In genomic region chrX:106871426-106871825, GRCm38 (mm10) we compare ENCODE assay signal across 18 mouse cellular contexts. TPM values are rescaled to one million over a fixed set of nuclear protein-coding genes. Genes with fewer than 3 reads are reported as not detected.
DNase-seq lines count a peak whose midpoint lies in the region; ATAC-seq lines count a peak whose summit lies in the region.
"Had no signal": no experiment of that assay in that cellular context is flagged by ENCODE, and none has a peak within 500 bp of the region (broad histone marks: within the 10 kb centered on the region; RNA-seq: fewer than 3 reads in every experiment).

No protein-coding gene starts in this region.

- H3K9ac ChIP-seq in hindbrain, embryonic 16.5 days (ENCODE audit: low read depth, low read length), result no peak overlapping the region
- H3K9ac ChIP-seq in neural tube, embryonic 14.5 days (replicated peaks; ENCODE audit: low read depth, low read length), result no peak overlapping the region
- H3K9ac ChIP-seq in neural tube, embryonic 15.5 days (replicated peaks), result no peak overlapping the region
- no peak overlapping the region for H3K9ac ChIP-seq in forebrain, embryonic 15.5 days (replicated peaks)
- H3K9ac ChIP-seq: midbrain, embryonic 15.5 days; neural tube, embryonic 12.5 days had no signal

- DNase-seq in hindbrain, embryonic 10.5 days (ENCODE audit: low spot score), result no peak
- no peak for DNase-seq in cerebellum, adult 11-12 months
- DNase-seq: cerebellum, adult 18-20 months; heart, adult 2 months; kidney, postnatal 4 days; thymus, adult 18-20 months had no signal

- ATAC-seq in hindbrain, embryonic 16.5 days, result peak; percentile 58
- ATAC-seq in neural tube, embryonic 14.5 days (ENCODE audit: low read depth), result peak; percentile 49; the same call in 1 of the 2 replicates
- no peak for ATAC-seq in neural tube, embryonic 15.5 days (ENCODE audit: low FRiP score)
- peak; percentile 75 for ATAC-seq in forebrain, embryonic 15.5 days (replicated peaks)
- no peak for ATAC-seq in megakaryocyte-erythroid progenitor cell, adult 5-6 weeks (replicated peaks; ENCODE audit: low FRiP score, low TSS enrichment, poor library complexity, severe bottlenecking)
- ATAC-seq: intestine, embryonic 16.5 days; lung, postnatal 0 days; midbrain, embryonic 15.5 days had no signal

- no peaks in the 10 kb centered on the region for H3K27me3 ChIP-seq in hindbrain, embryonic 16.5 days (replicated peaks; ENCODE audit: control insufficient read depth, insufficient read depth, low read length)
- 0 out of 2 replicates have a peak, but pooled peaks cover 5% of the 10 kb centered on the region for H3K27me3 ChIP-seq in hindbrain, embryonic 10.5 days (ENCODE audit: insufficient read depth, poor library complexity, severe bottlenecking)
- no peaks in the 10 kb centered on the region for H3K27me3 ChIP-seq in neural tube, embryonic 14.5 days (ENCODE audit: control insufficient read depth, insufficient read depth, low read length)
- no peaks in the 10 kb centered on the region for H3K27me3 ChIP-seq in neural tube, embryonic 15.5 days (replicated peaks)
- 0 out of 2 replicates have a peak, but pooled peaks cover 4% of the 10 kb centered on the region for H3K27me3 ChIP-seq in forebrain, embryonic 15.5 days
- H3K27me3 ChIP-seq: midbrain, embryonic 15.5 days; neural tube, embryonic 12.5 days had no signal

- H3K4me2 ChIP-seq in hindbrain, embryonic 16.5 days (ENCODE audit: low read length), result no peak overlapping the region
- H3K4me2 ChIP-seq in neural tube, embryonic 14.5 days (ENCODE audit: low read depth, low read length), result no peak overlapping the region
- H3K4me2 ChIP-seq in neural tube, embryonic 15.5 days, result no peak overlapping the region
- no peak overlapping the region for H3K4me2 ChIP-seq in forebrain, embryonic 15.5 days (replicated peaks)
- H3K4me2 ChIP-seq: midbrain, embryonic 15.5 days; neural tube, embryonic 12.5 days had no signal

- H3K4me3 ChIP-seq in hindbrain, embryonic 16.5 days (ENCODE audit: low read length), result no peak overlapping the region
- H3K4me3 ChIP-seq in hindbrain, embryonic 10.5 days, result no peak overlapping the region
- H3K4me3 ChIP-seq in neural tube, embryonic 14.5 days (ENCODE audit: low read depth, low read length), result no peak overlapping the region
- H3K4me3 ChIP-seq in neural tube, embryonic 15.5 days (replicated peaks), result no peak overlapping the region
- H3K4me3 ChIP-seq in forebrain, embryonic 15.5 days, result no peak overlapping the region
- H3K4me3 ChIP-seq: heart, adult 2 months; midbrain, embryonic 15.5 days; neural tube, embryonic 12.5 days had no signal

- H3K27ac ChIP-seq in hindbrain, embryonic 16.5 days (ENCODE audit: low read depth, low read length), result no peak overlapping the region
- H3K27ac ChIP-seq in hindbrain, embryonic 10.5 days, result no peak overlapping the region
- no peak overlapping the region for H3K27ac ChIP-seq in neural tube, embryonic 14.5 days (ENCODE audit: low read depth, low read length)
- no peak overlapping the region for H3K27ac ChIP-seq in neural tube, embryonic 15.5 days (replicated peaks)
- H3K27ac ChIP-seq in forebrain, embryonic 15.5 days (replicated peaks), result no peak overlapping the region
- H3K27ac ChIP-seq: heart, adult 2 months; midbrain, embryonic 15.5 days; neural tube, embryonic 12.5 days had no signal

- H3K36me3 ChIP-seq in hindbrain, embryonic 16.5 days (ENCODE audit: control insufficient read depth, insufficient read depth, low read length), result no peaks in the 10 kb centered on the region
- H3K36me3 ChIP-seq in hindbrain, embryonic 10.5 days, result no peaks in the 10 kb centered on the region
- no peaks in the 10 kb centered on the region for H3K36me3 ChIP-seq in neural tube, embryonic 14.5 days (ENCODE audit: control insufficient read depth, insufficient read depth, low read length)
- H3K36me3 ChIP-seq in neural tube, embryonic 15.5 days, result no peaks in the 10 kb centered on the region
- no peaks in the 10 kb centered on the region for H3K36me3 ChIP-seq in forebrain, embryonic 15.5 days
- H3K36me3 ChIP-seq: midbrain, embryonic 15.5 days; neural tube, embryonic 12.5 days had no signal

- 53% methylated on average over 3 of the region's 3 CpGs for WGBS in hindbrain, embryonic 16.5 days
- WGBS in hindbrain, embryonic 10.5 days, result 80% methylated on average over 3 of the region's 3 CpGs
- WGBS in neural tube, embryonic 14.5 days, result 68% methylated on average over 3 of the region's 3 CpGs
- WGBS in neural tube, embryonic 15.5 days, result 59% methylated on average over 3 of the region's 3 CpGs
- 32% methylated on average over 3 of the region's 3 CpGs for WGBS in forebrain, embryonic 15.5 days

- no peaks in the 10 kb centered on the region for H3K9me3 ChIP-seq in hindbrain, embryonic 16.5 days (ENCODE audit: control insufficient read depth, low read length)
- H3K9me3 ChIP-seq in hindbrain, embryonic 10.5 days, result no peaks in the 10 kb centered on the region
- no peaks in the 10 kb centered on the region for H3K9me3 ChIP-seq in neural tube, embryonic 14.5 days (ENCODE audit: control insufficient read depth, low read length)
- H3K9me3 ChIP-seq in neural tube, embryonic 15.5 days (replicated peaks), result no peaks in the 10 kb centered on the region
- no peaks in the 10 kb centered on the region for H3K9me3 ChIP-seq in forebrain, embryonic 15.5 days
- H3K9me3 ChIP-seq: midbrain, embryonic 15.5 days; neural tube, embryonic 12.5 days had no signal

- no peaks in the 10 kb centered on the region for H3K4me1 ChIP-seq in hindbrain, embryonic 16.5 days (ENCODE audit: control insufficient read depth, insufficient read depth, low read depth, low read length)
- H3K4me1 ChIP-seq in hindbrain, embryonic 10.5 days (replicated peaks), result no peaks in the 10 kb centered on the region
- H3K4me1 ChIP-seq in neural tube, embryonic 14.5 days (ENCODE audit: control insufficient read depth, insufficient read depth, low read length), result no peaks in the 10 kb centered on the region
- no peaks in the 10 kb centered on the region for H3K4me1 ChIP-seq in neural tube, embryonic 15.5 days
- no peaks in the 10 kb centered on the region for H3K4me1 ChIP-seq in forebrain, embryonic 15.5 days
- H3K4me1 ChIP-seq: midbrain, embryonic 15.5 days; neural tube, embryonic 12.5 days had no signal

RNA-seq across cellular contexts. Expression of gene Rtl3, which starts 31.0 kb away (rescaled TPM):
- 0.76 and 3.0 TPM in 2 replicates for polyA plus RNA-seq in hindbrain, embryonic 16.5 days (2015; fragmentation: Nextera tagmentation; extraction: Ambion mirVana)
- polyA plus RNA-seq in hindbrain, embryonic 10.5 days (2016; fragmentation: Nextera tagmentation; extraction: Ambion mirVana), result 0.24 and 0.63 TPM in 2 replicates
- polyA plus RNA-seq in neural tube, embryonic 14.5 days (2014; fragmentation: Nextera tagmentation; extraction: Ambion mirVana), result 0.42 and 1.1 TPM in 2 replicates
- polyA plus RNA-seq in neural tube, embryonic 15.5 days (2015; fragmentation: Nextera tagmentation; extraction: Ambion mirVana), result 5.2 and 5.7 TPM in 2 replicates
- polyA plus RNA-seq in forebrain, embryonic 15.5 days (2015; fragmentation: Nextera tagmentation; extraction: Ambion mirVana), result 0.46 and 0.75 TPM in 2 replicates
- total RNA-seq in megakaryocyte-erythroid progenitor cell, adult 5-6 weeks (2014; fragmentation: Nextera tagmentation), result not detected in 2 replicates
- not detected in 2 replicates for total RNA-seq in megakaryocyte-erythroid progenitor cell, adult 5-6 weeks (2017)
- total RNA-seq: left cerebral cortex, adult 18-20 months; liver, adult 2 months; MEL had no signal
- polyA plus RNA-seq: liver, adult 2 months had no signal

RNA-seq across cellular contexts. Expression of gene Lpar4, which starts 49.0 kb away (rescaled TPM):
- 5.5 and 6.2 TPM in 2 replicates for polyA plus RNA-seq in hindbrain, embryonic 16.5 days (2015; fragmentation: Nextera tagmentation; extraction: Ambion mirVana)
- polyA plus RNA-seq in hindbrain, embryonic 10.5 days (2016; fragmentation: Nextera tagmentation; extraction: Ambion mirVana), result 10.6 and 12.7 TPM in 2 replicates
- 6.1 and 10.4 TPM in 2 replicates for polyA plus RNA-seq in neural tube, embryonic 14.5 days (2014; fragmentation: Nextera tagmentation; extraction: Ambion mirVana)
- polyA plus RNA-seq in neural tube, embryonic 15.5 days (2015; fragmentation: Nextera tagmentation; extraction: Ambion mirVana), result 7.4 and 8.8 TPM in 2 replicates
- polyA plus RNA-seq in forebrain, embryonic 15.5 days (2015; fragmentation: Nextera tagmentation; extraction: Ambion mirVana), result 5.2 and 5.7 TPM in 2 replicates
- 0.57 TPM in 1 of 2 replicates, not detected in the other for total RNA-seq in megakaryocyte-erythroid progenitor cell, adult 5-6 weeks (2014; fragmentation: Nextera tagmentation)
- 0.23 TPM in 1 of 2 replicates, not detected in the other for total RNA-seq in megakaryocyte-erythroid progenitor cell, adult 5-6 weeks (2017)
- total RNA-seq: MEL had no signal

Comparison
In these comparisons a context has a peak if more than half of its experiments do, and no peak if none do; other contexts are left out.
1. ATAC-seq: peak in hindbrain, embryonic 16.5 days (single experiment), neural tube, embryonic 14.5 days (single experiment) and forebrain, embryonic 15.5 days (single experiment); none in neural tube, embryonic 15.5 days (single experiment) and megakaryocyte-erythroid progenitor cell, adult 5-6 weeks (single experiment).